Mouse (Mus musculus) MEL (cell line): ENCODE measurements around the gene Dcpp3. TPM values are rescaled to one million over a fixed set of nuclear protein-coding genes. Genes with fewer than 3 reads are reported as not detected.
"Not testable (repeated sequence)": the region's sequence is repeated elsewhere in the genome, so short reads cannot be mapped to it uniquely, and the experiment has no call there.

Experiments
- DNase-seq: peaks from one replicate; pipeline ENCODE4 v3.0.0; 2011; ENCODE audit warnings: low read depth, low spot score
- H3K27ac ChIP-seq: 2 replicates; pipeline ENCODE4 v1.5.1; 2012; ENCODE audit warnings: low read depth, mild to moderate bottlenecking, control low read depth, low read length, moderate library complexity; ENCODE audit not compliant: control insufficient read depth
- H3K27me3 ChIP-seq, 2 experiments: fragments of 150-350 bp in 1 of 2; sonication (generic) in 1 of 2; 2 replicates each; pipeline ENCODE4 v1.6.1; 2012; ENCODE audit warnings: low read length in 2 of 2, mild to moderate bottlenecking in 2 of 2, improper control_type of control experiment in 1 of 2, moderate library complexity in 1 of 2; ENCODE audit not compliant: insufficient read depth in 2 of 2, control insufficient read depth in 1 of 2
- H3K36me3 ChIP-seq, 2 experiments: 2 replicates each; pipeline ENCODE4 v1.6.1; 2012 to 2014; ENCODE audit warnings: low read length in 2 of 2, improper control_type of control experiment in 1 of 2, inconsistent platforms in 1 of 2, mild to moderate bottlenecking in 1 of 2; ENCODE audit not compliant: insufficient read depth in 2 of 2, control insufficient read depth in 1 of 2
- H3K4me1 ChIP-seq, 2 experiments: fragments of 150-350 bp in 1 of 2; sonication (generic) in 1 of 2; 2 replicates each; pipeline ENCODE4 v1.6.1; 2012; ENCODE audit warnings: low read length in 2 of 2, improper control_type of control experiment in 1 of 2, mild to moderate bottlenecking in 1 of 2; ENCODE audit not compliant: insufficient read depth in 2 of 2, control insufficient read depth in 1 of 2
- H3K4me3 ChIP-seq, 2 experiments: fragments of 150-350 bp in 1 of 2; sonication (generic) in 1 of 2; 2 replicates each; pipeline ENCODE4 v1.5.1; 2012; ENCODE audit warnings: low read depth in 2 of 2, low read length in 2 of 2, mild to moderate bottlenecking in 2 of 2, moderate library complexity in 2 of 2, control low read depth in 1 of 2, improper control_type of control experiment in 1 of 2; ENCODE audit not compliant: control insufficient read depth in 1 of 2, insufficient read depth in 1 of 2
- H3K79me2 ChIP-seq: 2 replicates; pipeline ENCODE4 v1.6.1; 2012; ENCODE audit warnings: mild to moderate bottlenecking, low read length, moderate library complexity; ENCODE audit not compliant: control insufficient read depth, poor library complexity, insufficient read depth
- H3K9ac ChIP-seq: 2 replicates; pipeline ENCODE4 v1.6.1; 2012; ENCODE audit warnings: low read depth, mild to moderate bottlenecking, control low read depth, low read length, moderate library complexity; ENCODE audit not compliant: control insufficient read depth, poor library complexity, severe bottlenecking
- H3K9me3 ChIP-seq: fragments of 150-350 bp; sonication (generic); replicated peaks from 2 replicates; pipeline ENCODE4 v1.6.1; 2012; ENCODE audit warnings: mild to moderate bottlenecking, low read length, improper control_type of control experiment, moderate library complexity; ENCODE audit not compliant: insufficient read depth
- BHLHE40 ChIP-seq: IDR thresholded peaks from 2 replicates; pipeline ENCODE4 v1.6.1; 2012; ENCODE audit warnings: low read depth, mild to moderate bottlenecking, inconsistent platforms, low read length, improper control_type of control experiment, borderline replicate concordance
- CHD1 ChIP-seq: IDR thresholded peaks from 2 replicates; pipeline ENCODE4 v1.6.1; 2012; ENCODE audit warnings: low read depth, mild to moderate bottlenecking, inconsistent platforms, low read length, improper control_type of control experiment
- CHD2 ChIP-seq: IDR thresholded peaks from 2 replicates; pipeline ENCODE4 v1.6.1; 2011; ENCODE audit warnings: low read length, improper control_type of control experiment
- CTCF ChIP-seq, 3 experiments: IDR thresholded peaks in 2 of 3; conservative IDR thresholded peaks in 1 of 3; 2 replicates each; pipeline ENCODE4 v1.5.1; 2011 to 2012; ENCODE audit warnings: low read length in 3 of 3, low read depth in 2 of 3, mild to moderate bottlenecking in 2 of 3, improper control_type of control experiment in 1 of 3, inconsistent platforms in 1 of 3, mixed read lengths in 1 of 3, moderate library complexity in 1 of 3; ENCODE audit not compliant: control insufficient read depth in 1 of 3, insufficient read depth in 1 of 3, poor library complexity in 1 of 3, severe bottlenecking in 1 of 3
- ELF1 ChIP-seq: IDR thresholded peaks from 2 replicates; pipeline ENCODE4 v1.6.1; 2014; ENCODE audit warnings: low read depth, mild to moderate bottlenecking, inconsistent platforms, low read length, improper control_type of control experiment, moderate library complexity
- GABPA ChIP-seq: IDR thresholded peaks from 2 replicates; pipeline ENCODE4 v1.6.1; 2012; ENCODE audit warnings: low read depth, mild to moderate bottlenecking, inconsistent platforms, low read length, improper control_type of control experiment, moderate library complexity
- GATA1 ChIP-seq: IDR thresholded peaks from 2 replicates; pipeline ENCODE4 v1.6.1; 2011; ENCODE audit warnings: low read depth, low read length, improper control_type of control experiment
- HCFC1 ChIP-seq: IDR thresholded peaks from 2 replicates; pipeline ENCODE4 v1.6.1; 2012; ENCODE audit warnings: low read depth, mild to moderate bottlenecking, inconsistent platforms, low read length, improper control_type of control experiment, moderate library complexity
- KAT2A ChIP-seq: conservative IDR thresholded peaks from 2 replicates; pipeline ENCODE4 v1.6.1; 2012; ENCODE audit warnings: low read depth, low read length, improper control_type of control experiment, inconsistent platforms
- MAFK ChIP-seq: IDR thresholded peaks from 2 replicates; pipeline ENCODE4 v1.6.1; 2011; ENCODE audit warnings: low read depth, mild to moderate bottlenecking, low read length, improper control_type of control experiment, borderline replicate concordance
- MAX ChIP-seq: IDR thresholded peaks from 2 replicates; pipeline ENCODE4 v1.6.1; 2011; ENCODE audit warnings: low read length, improper control_type of control experiment
- MYB ChIP-seq: IDR thresholded peaks from 2 replicates; pipeline ENCODE4 v1.6.1; 2011; ENCODE audit warnings: mild to moderate bottlenecking, low read depth, low read length, improper control_type of control experiment
- POLR2A ChIP-seq, 2 experiments: IDR thresholded peaks; 2 replicates each; pipeline ENCODE4 v1.6.1; 2011 to 2012; ENCODE audit warnings: low read length in 2 of 2, mild to moderate bottlenecking in 2 of 2, control low read depth in 1 of 2, improper control_type of control experiment in 1 of 2, low read depth in 1 of 2, moderate library complexity in 1 of 2; ENCODE audit not compliant: control insufficient read depth in 1 of 2, insufficient read depth in 1 of 2, poor library complexity in 1 of 2
- RAD21 ChIP-seq: IDR thresholded peaks from 2 replicates; pipeline ENCODE4 v1.6.1; 2011; ENCODE audit warnings: mild to moderate bottlenecking, low read depth, low read length, improper control_type of control experiment
- RCOR1 ChIP-seq: IDR thresholded peaks from 2 replicates; pipeline ENCODE4 v1.6.1; 2012; ENCODE audit warnings: low read depth, mild to moderate bottlenecking, inconsistent platforms, low read length, improper control_type of control experiment
- SMC3 ChIP-seq: IDR thresholded peaks from 2 replicates; pipeline ENCODE4 v1.6.1; 2011; ENCODE audit warnings: low read depth, low read length, improper control_type of control experiment
- TAL1 ChIP-seq: IDR thresholded peaks from 2 replicates; pipeline ENCODE4 v1.6.1; 2012; ENCODE audit warnings: mild to moderate bottlenecking, inconsistent platforms, low read length, moderate library complexity, mixed read lengths
- TBP ChIP-seq: IDR thresholded peaks from 2 replicates; pipeline ENCODE4 v1.8.0; 2011; ENCODE audit warnings: low read depth, low read length, improper control_type of control experiment
- TCF12 ChIP-seq: IDR thresholded peaks from 2 replicates; pipeline ENCODE4 v1.6.1; 2014; ENCODE audit warnings: low read depth, mild to moderate bottlenecking, inconsistent platforms, low read length, improper control_type of control experiment, moderate library complexity
- USF1 ChIP-seq: IDR thresholded peaks from 2 replicates; pipeline ENCODE4 v1.6.1; 2014; ENCODE audit warnings: low read depth, mild to moderate bottlenecking, inconsistent platforms, low read length, improper control_type of control experiment, moderate library complexity
- USF2 ChIP-seq, 2 experiments: IDR thresholded peaks; 2 replicates each; pipeline ENCODE4 v1.6.1; 2011 to 2012; ENCODE audit warnings: improper control_type of control experiment in 2 of 2, low read length in 2 of 2, borderline replicate concordance in 1 of 2, inconsistent platforms in 1 of 2, low read depth in 1 of 2, mild to moderate bottlenecking in 1 of 2; ENCODE audit not compliant: insufficient read depth in 1 of 2
- ZC3H11A ChIP-seq: IDR thresholded peaks from 2 replicates; pipeline ENCODE4 v1.6.1; 2012; ENCODE audit warnings: low read depth, mild to moderate bottlenecking, inconsistent platforms, low read length, improper control_type of control experiment
- ZKSCAN1 ChIP-seq: IDR thresholded peaks from 2 replicates; pipeline ENCODE4 v1.6.1; 2012; ENCODE audit warnings: low read depth, mild to moderate bottlenecking, inconsistent platforms, low read length, improper control_type of control experiment, moderate library complexity
- ZMIZ1 ChIP-seq: IDR thresholded peaks from 2 replicates; pipeline ENCODE4 v1.6.1; 2012; ENCODE audit warnings: low read depth, mild to moderate bottlenecking, inconsistent platforms, low read length, improper control_type of control experiment, moderate library complexity
- polyA plus RNA-seq, 2 experiments: library from polyadenylated mRNA; stranded (reverse) in 1 of 2; unstranded in 1 of 2; fragments of >175 nt in 1 of 2; fragments of >200 nt in 1 of 2; gene quantifications; 2 replicates each; pipeline versions ENCODE4 v1.2.1 to v1.2.4; 2012; ENCODE audit warnings: low replicate concordance in 2 of 2, low read depth in 1 of 2; ENCODE audit not compliant: insufficient read length in 2 of 2, insufficient read depth in 1 of 2, missing spikeins in 1 of 2
- total RNA-seq: library from RNA; depleted of rRNA; stranded (reverse); fragments of 300-350 nt; gene quantifications from 2 replicates; pipeline ENCODE4 v1.2.3, GENCODE M21; 2012

Dcpp3 gene
- total and polyA plus RNA-seq, 3 experiments, result not detected

DNA sequence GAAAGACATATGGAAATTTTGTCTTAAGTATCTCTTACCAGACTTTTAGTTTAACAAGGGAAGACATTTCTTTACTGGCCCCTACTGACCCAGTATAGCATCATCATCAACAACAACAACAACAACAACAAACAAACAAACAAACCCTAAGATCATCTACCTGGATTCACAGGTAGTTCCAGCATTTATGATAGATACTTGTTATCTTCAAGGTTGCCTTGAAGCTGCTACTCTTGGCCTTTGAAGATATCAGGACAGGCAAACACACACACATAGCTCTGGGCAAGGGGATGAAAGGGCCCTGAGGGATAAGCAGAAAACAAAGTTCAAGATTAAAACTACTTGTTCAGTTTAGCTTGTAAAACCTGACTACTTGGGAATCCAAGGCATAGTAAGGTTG is 24.1 kb downstream of the Dcpp3 start, which contains the start of gene Sbp:
Gene Sbp (plus strand): TSS at position 301 of the 400 bp plus-strand sequence.
- no peak within 1 kb of the TSS for H3K27ac ChIP-seq
- H3K4me1 ChIP-seq, result no peaks in the 10 kb centered on the region
- H3K27me3 ChIP-seq, result no peaks in the 10 kb centered on the region
- TF ChIP-seq MYB (no peak), POLR2A (IDR thresholded peaks at IDR 0.05; ENCODE audit: control insufficient read depth in 1 of 2, insufficient read depth in 1 of 2, low read depth in 1 of 2, low read length in 2 of 2, poor library complexity in 1 of 2) (no peak), CTCF (IDR thresholded peaks at IDR 0.05 in 2 of 3, conservative IDR thresholded peaks at IDR 0.05 in 1 of 3; ENCODE audit: control insufficient read depth in 1 of 3, insufficient read depth in 1 of 3, low read depth in 2 of 3, low read length in 3 of 3, poor library complexity in 1 of 3, severe bottlenecking in 1 of 3) (no peak), TBP (no peak), USF2 (IDR thresholded peaks at IDR 0.05; ENCODE audit: borderline replicate concordance in 1 of 2, insufficient read depth in 1 of 2, low read depth in 1 of 2, low read length in 2 of 2) (no peak), TCF12 (no peak), BHLHE40 (no peak), SMC3 (no peak), CHD1 (no peak), CHD2 (no peak), RAD21 (no peak), MAX (no peak)
- TF ChIP-seq, all 39 proteins: peak for 0
- no peak for DNase-seq
- H3K9me3 ChIP-seq, result no peaks in the 10 kb centered on the region
- no peaks in the 10 kb centered on the region for H3K79me2 ChIP-seq
- H3K4me3 ChIP-seq, result no peak within 1 kb of the TSS
- H3K9ac ChIP-seq, result no peak within 1 kb of the TSS
- no peaks in the 10 kb centered on the region for H3K36me3 ChIP-seq

DNA sequence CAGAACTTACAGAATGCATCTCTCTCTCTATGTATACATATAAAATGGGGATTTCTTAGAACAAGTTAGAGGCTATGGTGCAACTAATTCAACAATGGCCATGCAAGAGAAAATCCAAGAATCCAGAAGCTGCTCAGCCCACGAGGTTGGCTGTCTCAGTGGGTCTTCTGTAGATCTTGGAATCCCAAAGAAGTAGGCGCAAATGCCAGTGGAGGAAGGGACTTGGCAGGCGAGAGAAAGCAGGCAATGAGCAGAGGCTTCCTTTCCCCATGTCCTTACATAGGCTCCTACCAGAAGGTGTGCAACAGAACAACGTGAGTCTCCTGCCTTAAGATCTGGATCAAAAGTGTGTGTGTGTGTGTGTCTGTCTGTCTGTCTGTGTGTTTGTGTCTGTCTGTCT is 30.2 kb downstream of the Dcpp3 start:
- not testable (repeated sequence) for H3K27me3 ChIP-seq, H3K9me3 ChIP-seq, H3K79me2 ChIP-seq, H3K9ac ChIP-seq, H3K27ac ChIP-seq, H3K36me3 ChIP-seq, H3K4me1 ChIP-seq, DNase-seq, H3K4me3 ChIP-seq

DNA sequence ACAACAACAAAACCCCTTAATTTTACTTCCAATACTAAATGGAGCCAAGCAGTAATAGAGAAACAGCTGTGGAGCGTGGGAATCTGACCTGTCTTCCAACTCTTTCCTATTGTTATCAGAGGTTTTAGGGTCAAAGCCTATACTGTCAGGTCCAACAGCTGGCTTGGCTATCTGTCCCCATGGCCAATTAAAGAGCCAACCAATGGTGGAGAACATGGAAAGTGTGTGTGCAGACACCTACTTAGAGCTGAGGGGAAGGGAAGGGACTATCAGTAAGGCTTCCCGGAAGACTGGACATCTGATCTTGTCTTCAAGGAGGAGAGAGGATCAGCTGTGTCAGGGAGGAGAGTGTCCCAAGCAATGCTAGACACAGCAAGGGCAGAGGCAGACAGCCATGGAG is 31.8 kb downstream of the Dcpp3 start:
- no peaks in the 10 kb centered on the region for H3K4me1 ChIP-seq
- no peaks in the 10 kb centered on the region for H3K36me3 ChIP-seq
- H3K79me2 ChIP-seq, result no peaks in the 10 kb centered on the region
- DNase-seq, result no peak
- no peak overlapping the region for H3K9ac ChIP-seq
- H3K9me3 ChIP-seq, result no peaks in the 10 kb centered on the region
- 0 out of 4 replicates have a peak, but pooled peaks cover 0 to 1% of the 10 kb centered on the region in 2 experiments for H3K27me3 ChIP-seq
- no peak overlapping the region for H3K27ac ChIP-seq
- H3K4me3 ChIP-seq, result no peak overlapping the region
- TF ChIP-seq USF1 (no peak), RAD21 (no peak), CTCF (IDR thresholded peaks at IDR 0.05 in 2 of 3, conservative IDR thresholded peaks at IDR 0.05 in 1 of 3; ENCODE audit: control insufficient read depth in 1 of 3, insufficient read depth in 1 of 3, low read depth in 2 of 3, low read length in 3 of 3, poor library complexity in 1 of 3, severe bottlenecking in 1 of 3) (no peak), RCOR1 (no peak), MAFK (no peak), TAL1 (no peak), USF2 (IDR thresholded peaks at IDR 0.05; ENCODE audit: borderline replicate concordance in 1 of 2, insufficient read depth in 1 of 2, low read depth in 1 of 2, low read length in 2 of 2) (no peak), KAT2A (no peak), ZC3H11A (no peak), ELF1 (no peak), ZKSCAN1 (no peak), ZMIZ1 (no peak), GABPA (no peak), GATA1 (no peak), MYB (no peak), HCFC1 (no peak)
- TF ChIP-seq, all 39 proteins: peak for 0
